Mouse (Mus musculus): ENCODE measurements at regions not wholly inside any gene's neighbourhood (a gene's known extent, or its start where the extent isn't known, plus 50 kb on each side); places are given as distances from the start of the nearest gene placed in this dataset.

- Histone ChIP-seq H3K27ac (ENCODE audit: low read depth, low read length) (no peak overlapping the region), H3K27me3 (ENCODE audit: control insufficient read depth, insufficient read depth, low read length) (no peaks in the 10 kb centered on the region), H3K4me2 (replicated peaks; ENCODE audit: low read depth, low read length) (no peak overlapping the region), H3K9me3 (ENCODE audit: control insufficient read depth, low read length) (no peaks in the 10 kb centered on the region), H3K36me3 (ENCODE audit: control insufficient read depth, insufficient read depth, low read length) (no peaks in the 10 kb centered on the region), H3K4me3 (ENCODE audit: low read depth, low read length) (no peak overlapping the region), H3K4me1 (replicated peaks; ENCODE audit: control insufficient read depth, insufficient read depth, low read length) (no peaks in the 10 kb centered on the region), H3K9ac (ENCODE audit: low read depth, low read length) (no peak overlapping the region)
- 58% methylated on average over 10 of the region's 10 CpGs for WGBS
- peak; percentile 39 for DNase-seq (ENCODE audit: low spot score)
- ATAC-seq (ENCODE audit: low FRiP score): no peak
These were observed 174.8 kb downstream of the Mtx2 start for GRCm38 (mm10) chr2:75000368-75000796.

GRCm38 (mm10) chr2:75002562-75002961, 177.0 kb downstream of the Mtx2 start:
- WGBS: 70% methylated on average over 12 of the region's 12 CpGs
- Histone ChIP-seq H3K4me1 (replicated peaks; ENCODE audit: control insufficient read depth, insufficient read depth, low read length) (no peaks in the 10 kb centered on the region), H3K9me3 (ENCODE audit: control insufficient read depth, low read length) (no peaks in the 10 kb centered on the region), H3K27me3 (ENCODE audit: control insufficient read depth, insufficient read depth, low read length) (no peaks in the 10 kb centered on the region), H3K27ac (ENCODE audit: low read depth, low read length) (no peak overlapping the region), H3K36me3 (ENCODE audit: control insufficient read depth, insufficient read depth, low read length) (no peaks in the 10 kb centered on the region), H3K9ac (ENCODE audit: low read depth, low read length) (no peak overlapping the region), H3K4me2 (replicated peaks; ENCODE audit: low read depth, low read length) (no peak overlapping the region), H3K4me3 (ENCODE audit: low read depth, low read length) (no peak overlapping the region)
- ATAC-seq (ENCODE audit: low FRiP score) (no peak), DNase-seq (ENCODE audit: low spot score) (peak; percentile 11)

- Histone ChIP-seq H3K36me3 (ENCODE audit: control insufficient read depth, insufficient read depth, low read length) (no peaks in the 10 kb centered on the region), H3K4me3 (ENCODE audit: low read depth, low read length) (no peak overlapping the region), H3K4me2 (replicated peaks; ENCODE audit: low read depth, low read length) (no peak overlapping the region), H3K9me3 (ENCODE audit: control insufficient read depth, low read length) (no peaks in the 10 kb centered on the region), H3K27ac (ENCODE audit: low read depth, low read length) (no peak overlapping the region), H3K9ac (ENCODE audit: low read depth, low read length) (no peak overlapping the region), H3K4me1 (replicated peaks; ENCODE audit: control insufficient read depth, insufficient read depth, low read length) (no peaks in the 10 kb centered on the region), H3K27me3 (ENCODE audit: control insufficient read depth, insufficient read depth, low read length) (no peaks in the 10 kb centered on the region)
- 73% methylated on average over 1 of the region's 1 CpGs for WGBS
- no peak for DNase-seq (ENCODE audit: low spot score)
- no peak for ATAC-seq (ENCODE audit: low FRiP score)
These were observed 182.5 kb downstream of the Mtx2 start for GRCm38 (mm10) chr2:75008116-75008515.

DNA sequence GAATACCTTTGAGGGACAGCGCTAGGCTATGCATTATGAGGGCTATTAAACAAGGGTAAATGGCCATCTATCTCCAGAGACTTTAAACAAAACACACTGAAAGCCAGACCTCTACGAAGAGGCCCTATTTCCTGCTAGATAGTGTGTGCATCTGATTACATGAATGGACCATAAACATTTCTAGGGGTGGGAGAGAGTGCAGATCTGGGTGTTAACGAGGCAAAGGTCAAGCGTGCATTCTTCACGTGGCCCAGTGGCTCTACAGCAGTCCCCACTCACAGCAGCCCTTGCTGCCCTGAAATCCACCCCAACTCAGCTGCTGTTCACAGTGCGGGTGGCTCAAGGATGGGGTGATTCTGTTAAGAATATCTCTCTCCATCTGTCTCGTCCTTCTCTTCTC, 185.0 kb downstream of the Mtx2 start:
- Histone ChIP-seq H3K27me3 (ENCODE audit: control insufficient read depth, insufficient read depth, low read length) (no peaks in the 10 kb centered on the region), H3K9ac (ENCODE audit: low read depth, low read length) (no peak overlapping the region), H3K4me2 (replicated peaks; ENCODE audit: low read depth, low read length) (no peak overlapping the region), H3K27ac (ENCODE audit: low read depth, low read length) (no peak overlapping the region), H3K9me3 (ENCODE audit: control insufficient read depth, low read length) (no peaks in the 10 kb centered on the region), H3K4me1 (replicated peaks; ENCODE audit: control insufficient read depth, insufficient read depth, low read length) (no peaks in the 10 kb centered on the region), H3K4me3 (ENCODE audit: low read depth, low read length) (no peak overlapping the region), H3K36me3 (ENCODE audit: control insufficient read depth, insufficient read depth, low read length) (no peaks in the 10 kb centered on the region)
- DNase-seq (ENCODE audit: low spot score) (no peak), ATAC-seq (ENCODE audit: low FRiP score) (no peak)
- 70% methylated on average over 7 of the region's 7 CpGs for WGBS

GRCm38 (mm10) chr2:75012046-75012445, 186.4 kb downstream of the Mtx2 start:
- 88% methylated on average over 8 of the region's 8 CpGs for WGBS
- ATAC-seq (ENCODE audit: low FRiP score) (no peak), DNase-seq (ENCODE audit: low spot score) (no peak)
- no peaks in the 10 kb centered on the region for H3K27me3 ChIP-seq (ENCODE audit: control insufficient read depth, insufficient read depth, low read length)
- H3K9me3 ChIP-seq (ENCODE audit: control insufficient read depth, low read length): no peaks in the 10 kb centered on the region
- H3K4me2 ChIP-seq (replicated peaks; ENCODE audit: low read depth, low read length): no peak overlapping the region
- H3K4me3 ChIP-seq (ENCODE audit: low read depth, low read length): no peak overlapping the region
- H3K27ac ChIP-seq (ENCODE audit: low read depth, low read length): no peak overlapping the region
- no peaks in the 10 kb centered on the region for H3K36me3 ChIP-seq (ENCODE audit: control insufficient read depth, insufficient read depth, low read length)
- no peaks in the 10 kb centered on the region for H3K4me1 ChIP-seq (replicated peaks; ENCODE audit: control insufficient read depth, insufficient read depth, low read length)
- no peak overlapping the region for H3K9ac ChIP-seq (ENCODE audit: low read depth, low read length)

DNA sequence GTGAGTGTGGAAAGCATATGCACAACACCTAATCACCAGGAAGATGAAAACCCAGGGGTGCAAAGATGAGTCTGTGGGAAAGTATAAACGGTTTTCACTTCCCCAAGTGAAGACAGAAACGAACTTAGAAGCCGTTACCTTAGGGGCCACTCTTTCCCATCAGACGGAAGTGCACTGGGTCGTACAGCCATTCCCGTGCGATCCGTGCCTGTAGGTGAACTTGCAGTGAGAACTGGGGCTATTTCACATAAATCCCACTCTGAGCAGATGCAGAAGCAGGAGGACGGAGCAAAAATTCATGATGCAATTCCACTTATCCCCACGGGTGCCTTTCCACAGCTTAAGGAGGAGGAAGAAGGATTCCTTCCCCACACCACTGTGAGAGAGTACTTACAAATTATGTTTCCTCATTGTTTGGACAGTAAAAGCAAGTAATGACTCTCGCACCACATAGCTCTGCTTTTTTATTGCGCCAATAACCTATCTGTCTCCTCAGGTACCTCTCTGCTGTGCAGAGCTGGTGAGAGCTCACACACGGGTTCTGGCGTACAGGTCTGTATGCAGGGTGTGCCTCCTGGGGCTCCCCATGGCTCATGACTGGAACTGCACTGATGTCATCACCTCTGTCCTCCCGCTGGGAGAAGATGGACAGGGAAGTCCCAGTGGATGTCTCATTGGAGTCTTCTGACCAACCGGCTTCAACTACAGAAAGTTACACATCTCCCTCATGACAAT, 189.6 kb downstream of the Mtx2 start:
- ATAC-seq (ENCODE audit: low FRiP score) (no peak), DNase-seq (ENCODE audit: low spot score) (no peak)
- Histone ChIP-seq H3K4me2 (replicated peaks; ENCODE audit: low read depth, low read length) (no peak overlapping the region), H3K36me3 (ENCODE audit: control insufficient read depth, insufficient read depth, low read length) (no peaks in the 10 kb centered on the region), H3K27me3 (ENCODE audit: control insufficient read depth, insufficient read depth, low read length) (no peaks in the 10 kb centered on the region), H3K4me3 (ENCODE audit: low read depth, low read length) (no peak overlapping the region), H3K4me1 (replicated peaks; ENCODE audit: control insufficient read depth, insufficient read depth, low read length) (no peaks in the 10 kb centered on the region), H3K9me3 (ENCODE audit: control insufficient read depth, low read length) (no peaks in the 10 kb centered on the region), H3K9ac (ENCODE audit: low read depth, low read length) (no peak overlapping the region), H3K27ac (ENCODE audit: low read depth, low read length) (no peak overlapping the region)
- 82% methylated on average over 16 of the region's 16 CpGs for WGBS

GRCm38 (mm10) chr2:75019459-75019858, 193.9 kb downstream of the Mtx2 start:
- Histone ChIP-seq H3K4me2 (replicated peaks; ENCODE audit: low read depth, low read length) (no peak overlapping the region), H3K4me1 (replicated peaks; ENCODE audit: control insufficient read depth, insufficient read depth, low read length) (no peaks in the 10 kb centered on the region), H3K4me3 (ENCODE audit: low read depth, low read length) (no peak overlapping the region), H3K9ac (ENCODE audit: low read depth, low read length) (no peak overlapping the region), H3K27me3 (ENCODE audit: control insufficient read depth, insufficient read depth, low read length) (no peaks in the 10 kb centered on the region), H3K36me3 (ENCODE audit: control insufficient read depth, insufficient read depth, low read length) (no peaks in the 10 kb centered on the region), H3K9me3 (ENCODE audit: control insufficient read depth, low read length) (no peaks in the 10 kb centered on the region), H3K27ac (ENCODE audit: low read depth, low read length) (no peak overlapping the region)
- no peak for DNase-seq (ENCODE audit: low spot score)
- no peak for ATAC-seq (ENCODE audit: low FRiP score)
- 82% methylated on average over 7 of the region's 7 CpGs for WGBS

DNA sequence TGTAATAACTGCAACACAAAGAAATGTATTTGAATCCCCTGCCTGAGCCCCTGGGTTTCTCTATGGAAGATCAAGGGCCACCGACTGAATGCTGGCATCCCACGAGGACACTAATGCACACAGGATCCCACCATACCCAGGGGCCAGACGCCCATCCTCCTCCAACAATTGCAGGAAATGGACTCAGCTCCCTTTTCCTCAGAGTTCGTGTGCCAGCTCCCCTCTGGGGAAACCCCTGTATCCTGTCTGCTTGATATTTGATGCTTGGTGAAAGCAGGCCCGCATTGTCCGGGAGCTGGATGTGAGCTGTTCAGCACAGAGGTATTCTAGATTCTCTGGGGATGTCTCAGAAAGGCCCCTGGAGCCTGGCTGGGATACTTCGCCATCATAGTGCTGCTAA, 196.0 kb downstream of the Mtx2 start:
- H3K4me3 ChIP-seq (ENCODE audit: low read depth, low read length): no peak overlapping the region
- no peak for DNase-seq (ENCODE audit: low spot score)
- WGBS: 56% methylated on average over 7 of the region's 7 CpGs
- H3K27me3 ChIP-seq (ENCODE audit: control insufficient read depth, insufficient read depth, low read length): no peaks in the 10 kb centered on the region
- no peaks in the 10 kb centered on the region for H3K36me3 ChIP-seq (ENCODE audit: control insufficient read depth, insufficient read depth, low read length)
- no peak overlapping the region for H3K9ac ChIP-seq (ENCODE audit: low read depth, low read length)
- H3K4me1 ChIP-seq (replicated peaks; ENCODE audit: control insufficient read depth, insufficient read depth, low read length): no peaks in the 10 kb centered on the region
- ATAC-seq (ENCODE audit: low FRiP score): no peak
- no peak overlapping the region for H3K27ac ChIP-seq (ENCODE audit: low read depth, low read length)
- H3K9me3 ChIP-seq (ENCODE audit: control insufficient read depth, low read length): no peaks in the 10 kb centered on the region
- H3K4me2 ChIP-seq (replicated peaks; ENCODE audit: low read depth, low read length): no peak overlapping the region

- DNase-seq (ENCODE audit: low spot score): no peak
- Histone ChIP-seq H3K27ac (ENCODE audit: low read depth, low read length) (no peak overlapping the region), H3K4me3 (ENCODE audit: low read depth, low read length) (no peak overlapping the region), H3K4me1 (replicated peaks; ENCODE audit: control insufficient read depth, insufficient read depth, low read length) (0 out of 2 replicates have a peak, but pooled peaks cover 2% of the 10 kb centered on the region), H3K9me3 (ENCODE audit: control insufficient read depth, low read length) (no peaks in the 10 kb centered on the region), H3K9ac (ENCODE audit: low read depth, low read length) (no peak overlapping the region), H3K36me3 (ENCODE audit: control insufficient read depth, insufficient read depth, low read length) (no peaks in the 10 kb centered on the region), H3K27me3 (ENCODE audit: control insufficient read depth, insufficient read depth, low read length) (no peaks in the 10 kb centered on the region), H3K4me2 (replicated peaks; ENCODE audit: low read depth, low read length) (no peak overlapping the region)
- 85% methylated on average over 10 of the region's 10 CpGs for WGBS
- no peak for ATAC-seq (ENCODE audit: low FRiP score)
These were observed 202.5 kb downstream of the Mtx2 start for GRCm38 (mm10) chr2:75028151-75028550.
